Mouse (Mus musculus): ENCODE measurements around the gene Hepacam.

Gene Hepacam

DNA sequence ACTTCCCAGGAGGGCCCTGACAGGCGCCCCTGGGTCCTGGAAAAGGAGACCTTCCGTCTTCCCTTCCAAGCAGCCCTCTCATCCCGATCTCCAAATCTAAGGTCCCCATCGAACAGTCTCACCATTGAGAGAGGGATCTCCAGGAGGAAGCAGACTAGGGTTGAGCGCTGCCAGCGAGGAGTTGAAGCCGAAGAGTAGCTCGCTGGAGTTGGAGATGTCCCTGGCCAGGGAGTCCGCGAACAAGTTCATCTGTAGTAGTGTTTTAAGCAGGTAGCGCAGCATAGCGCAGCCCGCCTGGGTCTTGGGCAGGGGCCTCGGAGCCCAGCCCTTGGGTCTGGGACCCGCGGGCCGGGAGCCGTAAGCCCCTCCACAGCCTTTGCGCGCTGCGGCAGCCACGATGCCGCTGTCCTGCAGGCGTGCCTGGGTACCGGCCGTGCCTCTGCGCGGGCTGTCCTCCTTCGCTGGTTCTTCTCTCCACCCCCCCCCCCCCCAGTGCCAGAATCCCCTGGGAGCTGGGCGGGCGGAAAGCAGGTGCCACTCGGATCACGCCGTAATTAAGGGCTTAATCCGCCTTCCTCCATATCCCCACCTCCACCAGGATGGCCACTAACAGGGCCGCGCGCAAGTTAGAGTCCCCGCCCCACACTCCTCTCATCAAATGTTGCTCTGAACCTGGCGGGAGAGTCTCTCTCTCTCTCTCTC lies 65.7 kb downstream of the Hepacam start, which contains the start of gene Robo3:
Gene Robo3 (minus strand): TSS at position 527 of the 702 bp plus-strand sequence.
- intact Hi-C loops (cut with DNase I): loop anchor here (10.0 kb wide), 1 partner anchor 112 kb away; no protein-coding TSS in a partner anchor

DNA sequence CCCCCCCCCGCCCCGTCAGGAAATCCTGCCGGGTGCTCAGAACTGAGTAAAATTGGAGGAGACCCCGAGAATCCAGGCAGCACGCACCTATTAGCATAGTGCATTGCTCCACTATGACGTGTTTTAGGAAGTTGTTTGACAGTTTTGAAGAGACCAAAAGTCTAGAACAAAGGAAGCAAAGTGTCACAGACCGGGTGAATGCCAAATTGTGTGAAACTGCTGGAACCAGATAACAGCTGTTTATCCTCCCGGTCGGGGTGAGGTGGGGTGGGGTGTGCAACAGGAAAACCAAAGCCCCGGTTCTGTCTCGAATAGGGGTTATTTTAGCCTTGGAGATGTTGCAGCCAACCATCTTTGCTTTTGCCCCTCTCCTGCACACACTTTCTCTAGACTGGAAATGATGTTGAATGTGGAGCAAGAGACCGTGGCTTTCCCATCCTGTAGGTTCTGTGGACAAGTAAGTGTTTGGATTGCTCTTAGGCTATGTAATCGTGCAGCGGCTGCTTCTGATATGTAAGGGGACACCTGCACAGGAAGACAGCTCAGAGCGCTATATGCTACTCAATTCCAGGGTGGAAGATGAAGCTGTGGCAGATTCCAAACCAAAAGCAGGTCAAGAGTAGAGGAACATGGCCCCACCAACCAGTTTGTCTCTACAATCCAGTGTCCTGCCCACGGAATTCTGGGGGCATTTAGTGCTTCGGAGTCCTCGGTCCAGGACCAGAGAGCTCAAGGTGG lies 66.8 kb downstream of the Hepacam start:
- intact Hi-C loops (cut with DNase I): loop anchor here (10.0 kb wide), 1 partner anchor 111 kb away; no protein-coding TSS in a partner anchor

DNA sequence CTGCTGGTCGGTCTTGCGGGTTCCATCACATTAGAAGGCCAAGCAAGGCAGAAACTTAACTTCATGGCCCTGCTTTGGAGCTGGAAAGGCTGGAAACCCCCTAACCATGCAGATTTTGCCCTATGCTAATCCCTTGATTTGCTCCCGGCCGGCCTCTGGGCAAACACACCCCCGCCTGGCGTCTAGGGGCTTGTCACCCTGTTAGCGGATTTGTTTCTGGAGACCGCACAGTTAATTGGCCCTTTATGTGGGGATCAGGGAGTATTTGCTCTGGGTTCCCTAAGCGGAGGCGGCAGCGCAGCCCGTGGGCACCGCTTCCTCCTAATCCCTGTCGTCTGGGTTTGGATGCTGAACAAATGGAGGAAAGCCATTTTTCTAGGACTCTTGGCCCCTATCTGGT lies 67.8 kb downstream of the Hepacam start:
- intact Hi-C loops (cut with DNase I): loop anchor here (10.0 kb wide), 1 partner anchor 110 kb away; no protein-coding TSS in a partner anchor

DNA sequence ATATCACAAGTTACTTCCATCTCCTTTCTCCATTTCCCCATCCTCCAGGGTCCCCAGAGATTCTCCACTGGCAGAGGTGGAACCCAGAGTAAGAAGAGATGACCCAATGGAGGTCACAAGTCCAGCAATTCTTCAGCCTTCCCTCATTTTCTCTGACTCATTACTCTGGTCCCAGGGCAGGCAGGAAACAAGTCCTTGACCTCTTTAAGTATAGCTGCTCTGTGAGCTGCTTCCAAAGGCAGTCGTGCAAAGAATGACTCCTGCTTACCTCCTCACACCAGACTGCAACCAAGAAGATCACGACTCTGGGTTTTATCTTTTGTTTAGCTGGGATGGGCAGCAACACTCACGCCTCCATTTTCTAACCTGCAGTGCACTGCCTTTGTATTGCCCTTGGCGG lies 68.5 kb downstream of the Hepacam start:
- intact Hi-C loops (cut with DNase I): loop anchor here (10.0 kb wide), 1 partner anchor 109 kb away; no protein-coding TSS in a partner anchor

All from adrenal gland (tissue).